Mouse (Mus musculus): ENCODE measurements around the gene Gtf2e1. TPM values are rescaled to one million over a fixed set of nuclear protein-coding genes. Genes with fewer than 3 reads are reported as not detected.

Gtf2e1 gene
- total RNA-seq, 1 experiment from 2014 or later: 31.3 TPM

DNA sequence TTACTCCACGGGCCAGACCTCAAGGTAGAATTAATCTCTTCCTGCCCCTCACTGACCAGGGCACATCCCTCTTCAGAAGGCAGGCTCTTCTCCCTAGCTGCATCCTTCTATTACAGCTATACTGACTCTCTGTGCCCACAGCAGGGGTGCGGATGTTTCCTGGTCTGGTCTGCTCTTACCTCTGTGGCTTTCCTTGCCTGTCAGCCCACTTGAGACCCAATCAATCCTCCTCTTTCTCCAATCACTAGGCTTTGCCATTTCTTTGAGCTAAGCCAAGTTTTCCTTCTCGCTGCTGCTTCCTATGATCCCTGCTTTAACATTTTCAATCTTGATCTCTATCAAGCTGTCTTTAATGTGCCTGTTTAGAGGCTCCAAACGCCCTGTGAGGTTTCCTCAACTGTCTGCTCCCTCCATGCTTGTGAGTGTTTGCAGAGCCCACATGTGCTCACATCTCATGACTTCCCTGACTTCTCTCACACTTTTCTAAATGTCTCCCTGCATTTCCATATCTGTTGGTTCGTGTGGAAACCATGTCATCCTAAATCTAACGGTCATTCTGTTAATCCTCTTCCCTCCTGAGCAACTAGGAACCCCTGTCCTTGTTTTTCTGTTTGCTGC lies 23.1 kb downstream of the Gtf2e1 start:
- no peak for ATAC-seq (replicated peaks in 1 of 2; ENCODE audit: insufficient read depth in 1 of 2, low FRiP score in 2 of 2, low TSS enrichment in 1 of 2, low read depth in 1 of 2, poor library complexity in 2 of 2, severe bottlenecking in 2 of 2)

DNA sequence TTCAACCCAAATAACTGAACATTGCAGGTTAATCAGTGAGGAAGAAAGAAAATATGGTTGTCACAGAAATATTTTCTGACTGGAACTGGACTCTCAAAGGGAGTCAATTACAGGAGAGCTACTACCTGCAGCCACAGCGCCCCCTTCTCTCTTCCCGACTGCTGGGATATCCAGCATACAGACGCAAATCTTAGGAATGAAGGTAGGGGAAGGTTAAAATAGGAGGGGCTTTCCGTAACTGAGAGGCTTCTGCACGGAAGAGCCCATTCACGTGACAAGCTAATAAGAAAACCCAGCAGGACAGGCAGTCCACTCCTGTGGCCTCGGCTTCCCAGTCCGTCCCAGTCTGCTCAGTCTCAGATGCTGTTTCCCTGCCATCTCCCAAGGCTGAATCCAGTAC lies 24.9 kb downstream of the Gtf2e1 start:
- no peak for ATAC-seq (replicated peaks in 1 of 2; ENCODE audit: insufficient read depth in 1 of 2, low FRiP score in 2 of 2, low TSS enrichment in 1 of 2, low read depth in 1 of 2, poor library complexity in 2 of 2, severe bottlenecking in 2 of 2)

DNA sequence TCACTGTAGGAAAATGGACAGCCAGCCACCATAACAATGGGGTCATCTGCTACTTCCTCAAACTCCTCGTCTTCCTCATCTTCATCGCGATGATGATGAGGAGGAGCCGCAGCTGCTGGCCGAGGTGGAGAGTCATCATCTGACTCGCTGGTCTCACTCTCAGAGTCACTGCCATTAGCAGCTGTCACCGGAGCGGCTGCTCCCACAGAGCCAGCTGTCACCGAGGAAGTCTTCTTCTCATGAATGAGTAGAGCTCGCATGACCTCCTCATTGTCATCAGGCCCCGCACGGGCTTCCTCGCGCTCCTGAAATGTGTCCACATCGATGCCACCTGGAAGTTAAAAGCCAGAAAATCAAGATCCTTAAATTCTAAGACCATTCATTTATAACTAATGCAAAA lies 28.1 kb downstream of the Gtf2e1 start:
- no peak for ATAC-seq (replicated peaks in 1 of 2; ENCODE audit: insufficient read depth in 1 of 2, low FRiP score in 2 of 2, low TSS enrichment in 1 of 2, low read depth in 1 of 2, poor library complexity in 2 of 2, severe bottlenecking in 2 of 2)

DNA sequence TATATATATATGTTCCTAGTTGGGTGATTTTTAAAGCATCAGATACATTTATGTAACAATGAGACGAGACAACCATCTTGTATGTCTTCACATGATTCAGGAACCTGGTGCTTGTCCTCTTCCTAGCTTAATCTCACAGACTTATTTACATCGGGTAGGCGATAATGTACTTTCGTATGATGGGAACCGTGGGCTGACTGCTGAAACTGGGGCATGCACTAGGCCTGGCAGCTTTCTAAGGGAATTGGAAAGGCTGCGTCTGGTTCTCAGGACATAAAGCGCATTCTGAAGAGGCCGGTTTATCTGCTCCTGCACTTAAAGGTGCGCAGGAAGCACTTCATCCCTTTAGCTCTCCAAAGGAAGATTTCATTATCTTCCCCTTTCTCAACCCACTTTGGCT lies 32.8 kb downstream of the Gtf2e1 start:
- no peak for ATAC-seq (replicated peaks in 1 of 2; ENCODE audit: insufficient read depth in 1 of 2, low FRiP score in 2 of 2, low TSS enrichment in 1 of 2, low read depth in 1 of 2, poor library complexity in 2 of 2, severe bottlenecking in 2 of 2)

DNA sequence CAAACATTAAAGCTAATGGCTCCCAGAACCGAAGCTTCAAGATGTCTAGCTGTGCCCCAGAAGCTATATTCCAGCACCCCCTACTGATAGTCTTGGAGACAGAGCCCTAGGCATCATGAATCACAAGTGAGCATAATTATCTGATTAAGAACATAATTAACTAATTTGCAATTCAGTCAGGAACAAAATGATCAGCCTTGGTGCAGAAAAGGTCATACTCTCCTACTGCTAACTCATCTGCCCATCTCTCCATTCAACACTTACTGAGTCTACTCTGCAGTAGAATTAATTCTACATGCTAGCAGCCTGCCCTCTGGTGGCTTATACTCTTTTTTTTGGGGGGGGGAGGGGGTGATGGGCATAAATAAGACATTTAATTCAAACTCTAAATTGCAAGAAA lies 35.1 kb downstream of the Gtf2e1 start:
- ATAC-seq (replicated peaks in 1 of 2; ENCODE audit: insufficient read depth in 1 of 2, low FRiP score in 2 of 2, low TSS enrichment in 1 of 2, low read depth in 1 of 2, poor library complexity in 2 of 2, severe bottlenecking in 2 of 2): no peak

DNA sequence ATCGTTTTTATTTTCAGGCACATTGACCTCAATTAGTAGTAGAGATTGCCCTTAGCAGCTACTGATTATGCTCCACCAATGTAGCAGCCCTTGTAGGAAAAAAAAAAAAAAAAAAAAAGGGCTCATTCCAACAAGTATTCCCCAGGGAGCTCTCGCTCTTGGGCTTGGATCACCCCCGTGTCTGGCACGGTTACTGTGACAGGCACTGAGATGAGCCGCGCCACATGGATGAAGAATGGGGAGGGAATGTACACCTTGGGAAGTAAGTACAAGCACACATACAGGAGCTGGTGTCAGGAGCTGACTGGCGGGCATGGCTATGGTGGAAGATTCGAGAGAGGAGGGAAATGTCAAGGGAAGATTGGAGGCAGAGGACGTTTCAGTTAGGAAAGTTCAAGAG lies 41.0 kb downstream of the Gtf2e1 start:
- no peak for ATAC-seq (replicated peaks in 1 of 2; ENCODE audit: insufficient read depth in 1 of 2, low FRiP score in 2 of 2, low TSS enrichment in 1 of 2, low read depth in 1 of 2, poor library complexity in 2 of 2, severe bottlenecking in 2 of 2)

DNA sequence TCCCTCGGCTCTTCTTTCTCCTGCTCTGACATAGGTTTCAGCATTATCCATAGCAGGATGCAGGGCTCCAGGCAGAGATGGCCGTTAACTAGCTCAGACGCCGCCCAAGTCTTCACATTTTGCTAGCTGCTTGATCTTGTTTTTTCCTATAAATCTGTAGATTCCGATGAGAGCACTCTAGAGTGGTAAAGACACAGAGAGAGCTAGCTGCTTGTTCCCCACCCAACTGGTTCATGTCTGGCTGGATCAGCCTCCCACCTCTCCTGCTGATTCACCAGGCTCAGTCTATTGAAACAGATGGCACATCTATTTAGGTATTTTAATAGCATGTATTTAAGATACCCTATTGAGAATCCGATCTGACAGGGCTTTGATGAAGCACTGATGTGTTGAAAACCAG lies 44.6 kb downstream of the Gtf2e1 start:
- ATAC-seq (replicated peaks in 1 of 2; ENCODE audit: insufficient read depth in 1 of 2, low FRiP score in 2 of 2, low TSS enrichment in 1 of 2, low read depth in 1 of 2, poor library complexity in 2 of 2, severe bottlenecking in 2 of 2): no peak

DNA sequence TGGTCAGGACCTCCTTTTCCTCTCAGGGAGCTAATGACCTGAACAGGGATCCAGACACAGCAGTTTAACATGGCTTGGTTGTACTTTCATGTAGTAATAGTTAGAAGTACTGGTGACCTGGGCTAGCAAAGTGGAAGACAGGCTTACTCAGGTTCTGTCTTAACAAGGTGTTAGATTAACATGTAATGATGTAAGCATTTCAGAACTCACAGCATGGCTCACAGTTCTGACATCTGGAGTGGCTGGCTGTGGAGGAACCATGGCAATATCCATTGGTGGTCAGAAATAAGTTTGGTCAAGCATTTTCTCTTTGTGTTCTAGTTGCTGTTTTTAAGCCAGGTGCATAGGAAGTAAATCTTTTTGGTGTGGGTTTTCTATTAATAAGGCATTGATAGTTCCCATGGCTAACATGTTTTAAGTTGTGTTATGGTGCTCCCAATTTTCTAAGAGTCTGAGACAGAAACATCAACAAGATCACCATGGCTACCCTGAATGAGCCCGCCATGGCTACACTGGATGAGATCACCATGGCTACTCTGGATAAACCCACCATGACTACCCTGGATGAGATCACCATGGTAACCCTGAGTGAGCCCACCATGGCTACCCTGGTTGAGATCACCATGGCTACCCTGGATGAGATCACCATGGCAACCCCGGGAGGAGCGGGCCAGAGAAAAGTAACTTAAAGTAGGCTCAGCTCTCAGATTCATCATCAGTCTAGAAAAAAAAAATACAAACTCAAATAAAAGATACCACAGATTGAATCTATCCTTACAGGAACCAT lies 52.6 kb downstream of the Gtf2e1 start:
- ATAC-seq (replicated peaks in 1 of 2; ENCODE audit: insufficient read depth in 1 of 2, low FRiP score in 2 of 2, low TSS enrichment in 1 of 2, low read depth in 1 of 2, poor library complexity in 2 of 2, severe bottlenecking in 2 of 2): no peak

DNA sequence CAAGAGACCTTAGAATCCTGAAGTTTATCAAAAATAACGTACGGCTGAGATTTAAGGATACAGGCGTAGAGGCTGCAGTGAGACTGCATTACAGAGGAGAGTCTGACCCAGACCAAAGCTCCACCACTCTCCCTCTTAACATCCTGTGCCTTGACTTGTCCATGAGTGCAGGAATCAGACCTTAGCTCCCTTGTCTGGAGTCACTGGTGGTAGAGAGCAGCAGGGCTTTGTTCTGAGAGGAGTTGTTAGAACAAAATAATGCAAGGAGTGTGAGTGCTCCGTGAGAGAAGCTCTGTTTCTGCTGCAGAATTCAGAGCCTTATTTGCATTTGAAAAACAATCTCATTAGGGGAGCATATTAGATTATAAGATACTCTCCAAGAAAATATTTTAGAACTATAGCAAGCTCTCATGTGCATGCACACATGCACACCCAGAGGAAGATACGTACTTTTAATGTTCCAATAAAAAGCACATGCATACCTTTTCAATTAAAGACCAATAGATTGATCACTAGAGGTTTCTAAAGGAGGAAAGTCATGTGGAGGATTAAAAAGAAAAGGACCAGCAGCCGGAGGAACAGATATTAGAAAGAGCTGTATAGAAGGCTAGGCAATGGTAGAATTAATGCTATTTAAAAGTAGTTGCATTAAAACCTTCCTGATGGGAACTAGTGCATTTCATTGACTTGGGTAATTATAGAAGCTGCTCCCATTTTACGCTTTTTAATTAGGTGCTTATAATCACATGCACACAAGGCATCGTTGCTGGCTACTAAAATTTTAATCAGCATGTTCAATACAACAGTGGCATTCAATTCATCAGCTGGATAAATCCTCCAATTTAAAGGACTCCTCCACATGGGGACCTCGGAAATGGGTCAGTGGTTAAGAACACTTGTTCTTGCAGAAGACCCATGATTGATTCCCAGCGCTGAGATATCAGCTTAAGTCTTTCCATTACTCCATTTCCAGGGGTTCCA lies 61.0 kb downstream of the Gtf2e1 start:
- ATAC-seq (replicated peaks in 1 of 2; ENCODE audit: insufficient read depth in 1 of 2, low FRiP score in 2 of 2, low TSS enrichment in 1 of 2, low read depth in 1 of 2, poor library complexity in 2 of 2, severe bottlenecking in 2 of 2): no peak

DNA sequence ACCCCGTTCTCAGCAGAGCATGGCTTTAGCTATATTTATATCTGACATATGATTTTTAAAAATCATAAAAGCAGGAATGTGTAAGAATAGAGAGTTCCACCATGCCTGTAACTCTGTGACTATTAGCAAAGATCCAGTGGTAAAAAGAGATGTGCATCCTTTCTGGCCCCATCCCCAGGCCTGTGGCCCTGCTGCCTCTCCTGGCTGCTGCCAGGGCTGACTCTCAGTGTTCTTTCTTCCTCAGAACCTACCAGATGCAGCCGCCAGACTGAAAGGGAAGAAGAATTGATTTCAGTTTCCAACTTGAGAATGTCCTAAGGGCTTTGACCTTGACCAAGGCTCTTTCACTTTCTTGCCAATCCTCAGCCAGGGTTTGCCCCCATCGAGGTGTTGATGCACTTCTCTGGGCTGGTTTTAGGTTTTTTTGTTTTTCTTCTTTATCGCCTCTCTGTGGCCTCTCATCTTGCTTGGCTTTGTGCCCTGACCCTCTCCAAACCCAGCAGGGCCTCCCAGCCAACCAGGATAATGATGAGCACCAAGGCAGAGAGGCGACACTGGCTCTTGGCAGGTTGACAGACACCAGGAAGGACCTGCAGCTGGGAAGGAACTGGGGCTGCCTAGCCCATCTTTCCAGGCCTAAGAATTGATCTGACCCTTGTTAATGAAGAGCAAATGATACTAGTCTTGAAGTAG lies 66.8 kb downstream of the Gtf2e1 start:
- ATAC-seq (replicated peaks in 1 of 2; ENCODE audit: insufficient read depth in 1 of 2, low FRiP score in 2 of 2, low TSS enrichment in 1 of 2, low read depth in 1 of 2, poor library complexity in 2 of 2, severe bottlenecking in 2 of 2): no peak

DNA sequence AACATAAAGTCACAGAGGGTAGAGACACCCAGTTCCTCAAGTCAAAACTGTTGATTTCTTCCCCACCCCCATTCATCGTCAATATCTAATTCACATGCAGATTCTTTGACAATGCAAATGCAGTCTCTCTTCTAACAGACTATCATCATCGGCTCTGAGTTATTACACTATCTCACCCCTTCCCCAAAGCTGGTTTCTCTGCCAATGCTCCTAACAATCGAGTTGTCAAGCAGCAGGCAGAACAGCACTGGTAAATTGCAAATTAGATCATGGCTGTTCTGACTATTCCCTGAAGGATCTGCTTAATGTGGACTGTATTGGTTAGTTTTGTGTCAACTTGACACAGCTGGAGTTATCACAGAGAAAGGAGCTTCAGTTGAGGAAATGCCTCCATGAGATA lies 70.0 kb downstream of the Gtf2e1 start:
- no peak for ATAC-seq (replicated peaks in 1 of 2; ENCODE audit: insufficient read depth in 1 of 2, low FRiP score in 2 of 2, low TSS enrichment in 1 of 2, low read depth in 1 of 2, poor library complexity in 2 of 2, severe bottlenecking in 2 of 2)

DNA sequence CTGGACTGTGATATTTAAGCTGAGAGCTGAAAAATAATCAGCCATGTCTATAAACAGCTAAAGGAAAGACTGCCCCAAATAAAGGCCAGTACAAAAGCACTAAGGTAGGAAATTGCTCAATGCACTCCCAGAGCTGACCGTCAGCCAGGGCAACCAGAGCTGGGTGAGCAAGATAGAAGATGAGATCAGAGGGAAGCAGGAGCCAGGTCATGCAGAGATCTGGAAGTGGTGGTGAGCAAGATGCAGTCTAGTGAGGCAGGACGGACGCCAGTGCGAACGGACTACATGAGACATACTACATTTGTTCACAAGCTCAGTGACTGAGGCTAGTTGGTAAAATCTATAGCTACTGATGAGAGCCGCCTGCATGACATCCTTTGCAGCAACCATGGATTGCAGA lies 75.6 kb downstream of the Gtf2e1 start:
- ATAC-seq (replicated peaks in 1 of 2; ENCODE audit: insufficient read depth in 1 of 2, low FRiP score in 2 of 2, low TSS enrichment in 1 of 2, low read depth in 1 of 2, poor library complexity in 2 of 2, severe bottlenecking in 2 of 2): no peak

DNA sequence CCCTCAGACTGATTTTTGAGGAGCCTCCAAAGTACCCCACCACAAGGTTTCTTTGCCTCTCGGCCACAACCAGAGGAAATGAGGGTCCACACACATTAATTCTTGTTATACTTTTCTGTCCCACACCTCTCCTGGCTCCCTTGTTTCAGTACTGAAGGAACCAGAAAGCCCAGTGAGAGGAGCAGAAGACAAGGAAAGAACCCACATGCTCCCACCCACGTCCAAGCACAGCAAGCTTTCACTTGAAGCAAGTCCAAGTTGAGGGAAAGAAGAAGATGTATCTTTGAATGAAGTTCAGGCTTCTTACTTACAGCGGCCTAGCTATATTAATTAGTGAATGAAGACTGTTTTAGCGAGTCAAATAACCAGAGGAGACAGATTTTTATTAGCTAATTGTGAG lies 76.7 kb downstream of the Gtf2e1 start:
- ATAC-seq (replicated peaks in 1 of 2; ENCODE audit: insufficient read depth in 1 of 2, low FRiP score in 2 of 2, low TSS enrichment in 1 of 2, low read depth in 1 of 2, poor library complexity in 2 of 2, severe bottlenecking in 2 of 2): no peak

DNA sequence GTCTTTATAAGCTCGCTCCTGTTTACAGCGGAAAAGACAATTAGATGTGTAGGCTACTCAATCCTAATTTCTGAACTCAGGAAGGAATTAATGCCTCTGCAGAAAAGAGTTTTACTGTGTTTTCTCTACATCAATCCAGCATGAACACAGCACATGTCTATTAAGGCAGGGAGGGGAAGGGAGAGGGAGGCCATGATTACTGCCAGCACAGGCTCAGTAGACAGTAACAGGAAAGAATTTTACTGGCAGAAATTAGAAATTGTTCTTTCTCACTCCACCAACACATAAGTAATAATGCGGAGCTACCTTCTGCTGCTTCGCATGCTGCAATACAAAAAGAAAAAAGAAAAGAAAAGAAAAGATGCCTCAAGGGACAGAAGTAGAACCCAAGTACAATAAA lies 78.0 kb downstream of the Gtf2e1 start:
- ATAC-seq (replicated peaks in 1 of 2; ENCODE audit: insufficient read depth in 1 of 2, low FRiP score in 2 of 2, low TSS enrichment in 1 of 2, low read depth in 1 of 2, poor library complexity in 2 of 2, severe bottlenecking in 2 of 2): no peak
